Mouse (Mus musculus) midbrain, embryonic 13.5 days (tissue): ENCODE data around the gene Prpf19. TPM values are rescaled to one million over a fixed set of nuclear protein-coding genes. Genes with fewer than 3 reads are reported as not detected.
A peak's percentile ranks its signal among the peaks of the same experiment; 100 is the strongest.

Source experiments
- ATAC-seq: fragments of 200-750 bp; cut with Nextera tagmentation; 2 replicates; pipeline ENCODE4 v1.8.0; 2017; ENCODE audit warnings: mild to moderate bottlenecking, moderate TSS enrichment, moderate library complexity
- H3K27ac ChIP-seq: fragments of 300-500 bp; sonication (generic); 2 replicates; pipeline ENCODE4 v1.5.1; 2015; ENCODE audit warnings: inconsistent platforms, mild to moderate bottlenecking, moderate library complexity
- H3K27me3 ChIP-seq: fragments of 300-500 bp; sonication (generic); 2 replicates; pipeline ENCODE4 v1.6.1; 2015; ENCODE audit warnings: mild to moderate bottlenecking, inconsistent platforms
- H3K36me3 ChIP-seq: fragments of 300-500 bp; sonication (generic); 2 replicates; pipeline ENCODE4 v1.6.1; 2015; ENCODE audit warnings: mild to moderate bottlenecking, inconsistent platforms
- H3K4me1 ChIP-seq: fragments of 300-500 bp; sonication (generic); replicated peaks from 2 replicates; pipeline ENCODE4 v1.6.1; 2015; ENCODE audit warnings: inconsistent platforms
- H3K4me2 ChIP-seq: fragments of 300-500 bp; sonication (generic); replicated peaks from 2 replicates; pipeline ENCODE4 v1.6.1; 2015; ENCODE audit warnings: moderate library complexity, mild to moderate bottlenecking, inconsistent platforms
- H3K4me3 ChIP-seq: fragments of 300-500 bp; sonication (generic); replicated peaks from 2 replicates; pipeline ENCODE4 v1.5.1; 2015; ENCODE audit warnings: mild to moderate bottlenecking, inconsistent platforms
- H3K9ac ChIP-seq: fragments of 300-500 bp; sonication (generic); replicated peaks from 2 replicates; pipeline ENCODE4 v1.6.1; 2015; ENCODE audit warnings: mild to moderate bottlenecking, inconsistent platforms
- H3K9me3 ChIP-seq: fragments of 300-500 bp; sonication (generic); 2 replicates; pipeline ENCODE4 v1.6.1; 2016; ENCODE audit warnings: mild to moderate bottlenecking, inconsistent platforms
- WGBS: fragments of 180-500 bp; shearing (Covaris S2); methylation state at CpG from one replicate; pipeline ENCODE4 v1.1.7; 2015; 5-methylcytosine and 5-hydroxymethylcytosine counted together
- polyA plus RNA-seq: library from polyadenylated mRNA; unstranded; fragments of >200 nt; fragmentation: Nextera tagmentation; extraction: Ambion mirVana; gene quantifications from 2 replicates; pipeline ENCODE4 v1.2.1, GENCODE M21; 2015

Prpf19 gene
- polyA plus RNA-seq: 45.4 and 49.5 TPM in 2 replicates

DNA sequence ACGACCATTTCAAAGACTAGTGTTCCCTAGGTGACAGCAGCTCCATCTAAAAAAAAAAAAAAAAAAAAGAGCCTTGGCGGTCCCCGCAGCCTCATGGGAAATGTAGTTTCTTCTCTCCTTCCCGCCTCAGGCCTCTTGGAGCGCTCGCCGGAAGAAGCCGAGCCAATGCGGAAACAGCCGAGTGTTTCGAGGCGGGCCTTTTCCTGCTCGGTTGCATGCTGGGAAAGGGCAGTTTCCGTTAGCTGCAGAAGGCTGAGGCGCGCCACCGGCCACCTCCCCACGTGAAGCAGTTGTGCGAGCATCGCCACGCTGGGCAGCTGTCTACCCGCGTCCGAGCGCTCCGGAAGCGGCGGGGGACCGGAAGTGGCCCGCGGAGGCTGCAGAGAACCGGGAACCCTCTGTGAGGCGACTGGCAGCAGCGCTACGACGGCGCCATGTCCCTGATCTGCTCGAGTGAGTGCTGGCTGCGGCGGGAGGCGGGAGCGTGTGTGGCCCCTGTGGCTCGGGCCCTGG, at the start of gene Prpf19:
Prpf19 (plus strand) TSS at position 216 of the 513 bp plus-strand sequence.
- Histone ChIP-seq H3K4me1 (peaks cover 21% of the 10 kb centered on the region), H3K9ac (peak within 1 kb of the TSS; percentile 95), H3K9me3 (no peaks in the 10 kb centered on the region), H3K27me3 (no peaks in the 10 kb centered on the region), H3K36me3 (peaks cover 28% of the 10 kb centered on the region), H3K27ac (peak within 1 kb of the TSS; percentile 94), H3K4me3 (peak within 1 kb of the TSS; percentile 88), H3K4me2 (peak within 1 kb of the TSS; percentile 92)
- WGBS: under 1% methylated on average over 42 of the region's 43 CpGs
- peak; percentile 97 for ATAC-seq

DNA sequence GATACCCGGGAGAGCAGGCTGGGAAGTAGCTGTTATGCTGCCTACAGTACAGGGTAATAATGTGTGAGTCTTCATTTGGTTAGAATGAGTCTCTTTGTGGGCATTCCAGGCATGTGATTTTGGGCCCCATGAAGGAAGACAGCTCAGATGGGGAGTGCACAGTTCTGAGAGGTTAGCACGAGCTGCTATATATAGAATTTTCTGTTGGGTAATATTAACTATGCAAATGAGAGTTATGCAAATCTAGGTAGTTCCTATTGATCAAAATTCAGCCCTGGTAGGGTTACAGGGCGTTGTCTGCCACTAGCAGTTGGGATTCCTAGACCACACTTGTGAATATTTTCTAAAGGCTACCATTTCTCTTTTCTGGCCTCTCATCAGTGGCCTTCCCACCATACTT, 49.6 kb upstream of the Prpf19 start:
- H3K27me3 ChIP-seq: no peaks in the 10 kb centered on the region
- no peaks in the 10 kb centered on the region for H3K4me1 ChIP-seq
- no peak overlapping the region for H3K9ac ChIP-seq
- WGBS: 86% methylated on average over 3 of the region's 3 CpGs
- no peak overlapping the region for H3K4me2 ChIP-seq
- no peak overlapping the region for H3K4me3 ChIP-seq
- no peaks in the 10 kb centered on the region for H3K36me3 ChIP-seq
- no peak overlapping the region for H3K27ac ChIP-seq
- H3K9me3 ChIP-seq: no peaks in the 10 kb centered on the region
- no peak for ATAC-seq

DNA sequence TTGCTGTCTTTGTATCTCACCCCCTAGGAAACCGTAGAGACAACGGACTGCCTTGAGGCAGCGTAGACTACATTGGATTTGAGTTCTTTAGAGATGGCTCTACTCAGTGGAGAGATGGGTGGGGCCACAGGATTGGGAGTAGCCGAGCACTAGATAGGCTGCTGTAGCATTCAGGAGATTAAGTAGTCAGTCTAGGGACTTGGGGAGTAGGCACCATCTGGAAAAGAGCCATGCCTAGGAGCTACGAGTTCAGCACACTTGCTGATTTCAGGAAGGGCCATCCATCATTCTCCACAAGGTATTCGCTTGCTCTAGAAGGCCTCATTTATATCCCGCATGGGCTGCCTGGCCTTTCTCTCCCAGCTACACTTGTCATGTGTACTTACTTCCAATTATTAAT, 48.9 kb upstream of the Prpf19 start:
- no peaks in the 10 kb centered on the region for H3K9me3 ChIP-seq
- no peaks in the 10 kb centered on the region for H3K36me3 ChIP-seq
- no peak for ATAC-seq
- WGBS: 70% methylated on average over 7 of the region's 7 CpGs
- no peaks in the 10 kb centered on the region for H3K27me3 ChIP-seq
- H3K27ac ChIP-seq: no peak overlapping the region
- no peak overlapping the region for H3K4me3 ChIP-seq
- no peak overlapping the region for H3K9ac ChIP-seq
- H3K4me1 ChIP-seq: no peaks in the 10 kb centered on the region
- H3K4me2 ChIP-seq: no peak overlapping the region

DNA sequence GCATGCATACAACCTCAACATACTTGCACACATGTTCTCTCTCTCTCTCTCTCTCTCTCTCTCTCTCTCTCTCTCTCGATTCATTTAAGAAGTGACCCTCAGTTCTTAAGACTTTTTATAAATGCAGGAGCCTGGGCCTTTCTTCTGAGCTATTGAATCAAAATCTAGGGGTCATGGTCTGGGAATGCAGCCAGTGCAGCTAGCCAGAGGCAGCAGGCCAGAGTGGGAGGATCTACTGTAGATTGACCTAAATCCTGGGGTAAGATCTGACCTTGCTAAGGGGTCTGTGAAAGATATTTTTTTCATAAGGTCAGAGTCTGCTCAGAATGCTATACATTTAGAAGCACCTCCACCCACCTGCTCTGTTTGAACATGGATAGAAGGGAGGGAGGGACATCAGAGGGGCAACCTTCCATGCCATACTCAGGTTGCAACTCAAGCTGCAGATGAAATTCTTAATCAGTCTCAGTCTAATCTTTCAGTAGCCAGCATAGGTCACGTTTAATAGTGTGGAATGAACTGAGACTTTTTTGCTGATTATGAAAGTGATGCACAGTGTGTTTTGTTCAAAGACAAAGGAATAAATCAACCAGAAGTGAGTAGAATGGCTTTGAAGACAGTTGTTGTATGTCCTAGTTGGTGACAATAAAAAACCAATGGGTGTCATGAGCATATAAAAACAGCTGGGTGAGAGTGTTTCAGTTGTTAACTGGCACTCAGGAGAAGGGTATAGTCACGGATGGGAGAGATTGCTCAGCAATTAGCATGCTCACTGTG, 47.5 kb upstream of the Prpf19 start:
- no peak overlapping the region for H3K4me3 ChIP-seq
- H3K4me2 ChIP-seq: no peak overlapping the region
- H3K36me3 ChIP-seq: no peaks in the 10 kb centered on the region
- H3K27me3 ChIP-seq: no peaks in the 10 kb centered on the region
- 50% methylated on average over 3 of the region's 3 CpGs for WGBS
- H3K9ac ChIP-seq: no peak overlapping the region
- no peak overlapping the region for H3K27ac ChIP-seq
- H3K9me3 ChIP-seq: no peaks in the 10 kb centered on the region
- H3K4me1 ChIP-seq: no peaks in the 10 kb centered on the region
- no peak for ATAC-seq

DNA sequence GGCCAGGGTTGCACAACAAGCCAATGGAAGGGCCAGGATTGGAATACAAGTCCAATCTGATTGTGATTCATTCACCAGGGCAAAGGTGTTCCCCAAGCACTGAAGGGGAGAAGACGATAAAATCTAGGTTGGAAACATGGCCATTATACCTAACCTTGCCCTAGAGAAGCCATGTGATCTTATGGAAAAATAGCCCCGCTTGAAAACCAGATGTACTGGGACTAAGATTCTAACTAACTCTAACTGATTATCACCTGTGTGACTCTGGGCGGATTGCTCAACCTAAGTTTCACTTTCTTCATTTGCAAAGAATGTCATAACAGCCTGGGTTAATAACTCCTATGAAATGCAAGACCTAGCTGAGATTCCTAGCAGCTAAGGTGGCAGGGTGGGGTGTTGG, 39.6 kb upstream of the Prpf19 start:
- no peaks in the 10 kb centered on the region for H3K9me3 ChIP-seq
- no peak overlapping the region for H3K4me2 ChIP-seq
- no peaks in the 10 kb centered on the region for H3K27me3 ChIP-seq
- H3K4me3 ChIP-seq: no peak overlapping the region
- peaks cover 48% of the 10 kb centered on the region for H3K36me3 ChIP-seq
- 91% methylated on average over 3 of the region's 3 CpGs for WGBS
- H3K9ac ChIP-seq: no peak overlapping the region
- no peaks in the 10 kb centered on the region for H3K4me1 ChIP-seq
- ATAC-seq: no peak
- no peak overlapping the region for H3K27ac ChIP-seq

DNA sequence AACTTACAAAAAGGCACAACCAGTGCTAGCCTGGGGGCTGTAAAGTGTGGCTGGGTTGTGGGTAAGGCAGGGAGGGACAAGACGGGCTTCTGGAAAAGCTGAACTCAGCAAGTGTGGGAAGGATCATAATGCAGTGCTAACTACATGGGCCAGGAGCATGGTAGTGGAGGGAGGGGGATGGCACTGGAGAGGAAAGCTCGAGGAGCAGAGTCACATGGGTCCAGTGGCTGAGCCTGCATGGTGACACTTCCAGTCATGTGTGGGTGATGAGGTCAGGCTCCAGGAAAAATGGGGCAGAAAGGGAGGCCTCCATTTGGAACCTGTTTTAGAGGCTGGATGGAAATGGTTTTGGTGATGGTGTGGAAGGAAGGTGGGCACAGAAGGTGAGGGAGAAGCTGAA, 38.5 kb upstream of the Prpf19 start:
- Histone ChIP-seq H3K36me3 (peaks cover 59% of the 10 kb centered on the region), H3K9ac (no peak overlapping the region), H3K27ac (no peak overlapping the region; the same call in 1 of the 2 replicates), H3K4me3 (no peak overlapping the region), H3K9me3 (no peaks in the 10 kb centered on the region), H3K4me2 (no peak overlapping the region), H3K4me1 (no peaks in the 10 kb centered on the region), H3K27me3 (no peaks in the 10 kb centered on the region)
- WGBS: 50% methylated on average over 2 of the region's 2 CpGs
- 0 out of 2 replicates have a peak, but pooled peaks have one; percentile 27 for ATAC-seq

DNA sequence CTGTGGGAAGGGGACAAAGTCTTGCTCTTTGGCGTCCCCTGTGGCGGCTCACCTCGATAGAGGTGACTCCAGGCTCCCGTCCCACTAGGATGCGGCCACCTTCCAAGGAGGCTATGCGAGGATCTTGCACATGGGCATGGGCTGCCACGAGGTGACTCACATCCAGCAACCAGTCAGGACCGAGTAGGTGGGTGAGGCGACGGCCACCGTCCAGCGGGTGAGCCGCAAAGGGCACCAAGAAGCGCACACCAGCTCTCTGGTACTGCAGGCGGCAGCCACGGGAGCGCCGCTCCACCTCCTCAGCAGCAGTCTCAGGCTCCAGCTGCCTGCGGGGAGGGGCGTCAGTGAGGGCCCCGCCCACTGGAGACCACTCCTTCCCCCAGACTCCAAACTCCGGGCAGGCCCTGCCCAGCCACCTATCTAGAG, 34.9 kb upstream of the Prpf19 start:
- ATAC-seq: no peak
- H3K4me3 ChIP-seq: no peak overlapping the region
- H3K27me3 ChIP-seq: no peaks in the 10 kb centered on the region
- H3K9me3 ChIP-seq: no peaks in the 10 kb centered on the region
- H3K4me2 ChIP-seq: no peak overlapping the region
- 0 out of 2 replicates have a peak overlapping the region, but pooled peaks have one; percentile 30 for H3K27ac ChIP-seq
- WGBS: 54% methylated on average over 18 of the region's 22 CpGs
- peaks cover 95% of the 10 kb centered on the region for H3K36me3 ChIP-seq
- H3K9ac ChIP-seq: 0 out of 2 replicates have a peak overlapping the region, but pooled peaks have one; percentile 32
- no peaks in the 10 kb centered on the region for H3K4me1 ChIP-seq

DNA sequence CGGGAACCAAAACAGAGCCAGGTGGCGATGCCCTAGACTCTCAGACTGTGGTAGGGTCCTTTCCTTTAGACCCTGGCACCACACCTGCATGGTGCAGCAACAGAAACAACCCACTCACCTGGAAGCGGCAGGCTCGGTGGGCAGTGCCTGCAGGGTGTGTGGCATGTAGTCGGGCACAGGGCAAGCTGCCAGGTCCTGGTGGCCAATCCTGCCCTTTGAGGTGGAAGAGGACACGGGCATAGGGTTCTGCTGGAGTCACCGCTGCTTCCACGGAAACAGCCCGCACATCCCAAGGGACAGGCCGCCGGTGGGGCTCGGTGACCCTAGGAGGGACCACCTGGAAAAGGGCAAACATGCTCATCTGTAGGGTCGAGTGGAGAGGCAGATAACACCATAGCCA, 28.7 kb upstream of the Prpf19 start:
- no peak overlapping the region for H3K9ac ChIP-seq
- peaks cover 37% of the 10 kb centered on the region for H3K4me1 ChIP-seq
- H3K4me3 ChIP-seq: peak overlapping the region; percentile 90; the same call in 1 of the 2 replicates
- peaks cover 63% of the 10 kb centered on the region for H3K36me3 ChIP-seq
- H3K27ac ChIP-seq: no peak overlapping the region
- H3K4me2 ChIP-seq: 0 out of 2 replicates have a peak overlapping the region, but pooled peaks have one; percentile 9
- H3K27me3 ChIP-seq: no peaks in the 10 kb centered on the region
- no peaks in the 10 kb centered on the region for H3K9me3 ChIP-seq
- no peak for ATAC-seq
- WGBS: 91% methylated on average over 13 of the region's 13 CpGs

DNA sequence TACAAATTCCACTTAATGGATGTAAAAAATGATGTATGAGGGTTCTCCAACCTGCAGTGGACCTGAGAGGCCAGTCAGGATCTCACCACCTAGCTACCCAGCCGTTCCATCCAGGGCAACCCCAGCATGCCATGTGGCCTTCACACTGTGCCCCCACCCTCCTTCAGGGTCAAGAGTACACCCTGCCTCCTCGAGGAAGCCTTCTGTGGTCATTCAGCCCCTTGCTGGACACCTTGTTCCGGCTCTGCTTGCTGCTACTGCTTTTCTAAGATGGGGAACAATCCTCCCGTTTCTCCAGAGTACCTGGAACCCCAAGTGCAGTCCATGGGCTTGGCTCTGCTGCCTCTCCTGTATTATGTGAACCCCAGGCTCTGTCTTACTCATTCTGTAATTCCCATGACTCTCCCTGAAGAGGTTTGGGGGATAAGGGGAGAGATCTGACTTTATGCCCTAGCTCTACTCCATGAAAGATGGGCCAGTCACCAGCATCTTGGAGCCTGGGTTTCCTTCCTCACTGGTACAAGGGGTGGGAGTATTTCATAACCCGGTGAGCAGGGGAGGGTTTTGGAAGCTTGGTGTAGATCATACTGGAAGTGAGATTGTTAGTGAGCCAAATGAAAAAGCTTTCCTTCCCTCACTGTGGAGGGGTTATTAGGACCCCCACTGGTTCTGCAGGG, 26.9 kb upstream of the Prpf19 start:
- H3K4me3 ChIP-seq: peak overlapping the region; percentile 90
- no peak for ATAC-seq
- H3K4me1 ChIP-seq: peaks cover 37% of the 10 kb centered on the region
- WGBS: 33% methylated on average over 5 of the region's 5 CpGs
- peaks cover 63% of the 10 kb centered on the region for H3K36me3 ChIP-seq
- H3K4me2 ChIP-seq: peak overlapping the region; percentile 73
- peak overlapping the region; percentile 91 for H3K9ac ChIP-seq
- H3K27ac ChIP-seq: peak overlapping the region; percentile 92
- no peaks in the 10 kb centered on the region for H3K9me3 ChIP-seq
- H3K27me3 ChIP-seq: no peaks in the 10 kb centered on the region

DNA sequence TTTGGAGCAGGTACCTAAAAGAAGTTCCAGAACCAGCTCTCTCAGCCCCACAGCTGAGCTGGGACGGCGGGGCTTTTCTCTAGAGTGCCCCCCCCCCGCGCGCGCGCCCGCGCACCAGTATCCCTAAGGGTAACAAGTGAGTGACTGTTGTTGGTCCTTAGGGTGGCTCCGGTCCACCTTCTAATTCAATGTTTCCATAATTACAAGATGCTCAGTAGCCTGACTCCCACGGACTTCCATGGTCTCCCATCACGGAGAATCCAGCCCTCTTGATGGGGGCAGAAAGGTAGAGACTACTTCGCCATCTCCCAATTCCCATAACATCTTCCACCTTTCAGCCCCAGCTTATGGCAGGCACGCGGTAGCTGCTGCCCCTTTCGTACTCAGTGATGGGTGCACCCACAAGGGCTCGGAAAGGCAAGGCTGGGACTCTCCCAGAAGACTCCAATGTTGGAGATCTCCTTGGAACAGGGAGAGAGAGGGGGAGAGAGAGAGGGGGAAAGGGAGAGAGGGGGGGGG, 26.3 kb upstream of the Prpf19 start:
- peak; percentile 35 for ATAC-seq
- Histone ChIP-seq H3K36me3 (peaks cover 63% of the 10 kb centered on the region), H3K27ac (peak overlapping the region; percentile 92), H3K4me1 (peaks cover 37% of the 10 kb centered on the region), H3K4me3 (peak overlapping the region; percentile 90), H3K9me3 (no peaks in the 10 kb centered on the region), H3K9ac (peak overlapping the region; percentile 91), H3K4me2 (peak overlapping the region; percentile 73), H3K27me3 (no peaks in the 10 kb centered on the region)
- 0% methylated on average over 17 of the region's 17 CpGs for WGBS

DNA sequence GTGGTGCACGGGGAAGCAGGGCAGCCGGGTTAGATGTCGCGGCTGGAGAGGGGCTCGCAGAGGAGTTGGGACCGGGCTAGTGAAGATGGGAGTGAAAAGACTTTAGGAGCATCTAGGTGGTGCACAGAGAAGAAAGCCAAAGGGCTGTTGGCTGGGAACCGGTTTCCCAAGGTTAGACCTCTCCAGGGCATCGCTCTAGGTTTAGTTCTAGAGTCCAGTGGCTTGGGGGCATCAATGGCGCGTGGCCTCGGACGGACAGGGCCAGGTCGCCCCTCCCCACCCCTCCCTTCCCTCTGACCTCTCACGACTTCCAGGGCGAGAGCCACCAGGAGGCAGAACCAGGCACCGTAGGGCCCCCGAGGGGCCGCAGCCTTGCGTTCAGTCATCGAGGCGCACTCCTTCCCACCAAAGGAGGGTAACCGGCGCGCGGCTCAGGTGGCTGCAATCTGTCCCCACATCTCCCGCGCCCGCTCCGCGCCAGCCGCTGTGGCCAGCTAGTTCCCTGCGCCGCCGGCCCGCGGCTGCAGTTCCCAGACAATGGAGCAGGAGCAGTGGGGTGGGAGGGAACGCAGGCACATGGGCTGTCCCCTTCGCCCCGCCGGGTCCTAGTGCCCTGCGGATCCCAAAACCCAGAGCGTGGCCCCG, 25.7 kb upstream of the Prpf19 start:
- Histone ChIP-seq H3K27me3 (no peaks in the 10 kb centered on the region), H3K9ac (peak overlapping the region; percentile 91), H3K36me3 (peaks cover 63% of the 10 kb centered on the region), H3K9me3 (no peaks in the 10 kb centered on the region), H3K4me2 (peak overlapping the region; percentile 73), H3K4me3 (peak overlapping the region; percentile 90), H3K4me1 (peaks cover 37% of the 10 kb centered on the region), H3K27ac (peak overlapping the region; percentile 92)
- under 1% methylated on average over 41 of the region's 43 CpGs for WGBS
- peak; percentile 95 for ATAC-seq
